Mouse (Mus musculus) cerebellum, adult 9-10 months (tissue): ENCODE measurements around the gene Olfr1066.
"Not testable (repeated sequence)": the region's sequence is repeated elsewhere in the genome, so short reads cannot be mapped to it uniquely, and the experiment has no call there.

Experiments used
- DNase-seq: peaks from one replicate; pipeline ENCODE4 v3.0.0; 2022

Gene Olfr1066

DNA sequence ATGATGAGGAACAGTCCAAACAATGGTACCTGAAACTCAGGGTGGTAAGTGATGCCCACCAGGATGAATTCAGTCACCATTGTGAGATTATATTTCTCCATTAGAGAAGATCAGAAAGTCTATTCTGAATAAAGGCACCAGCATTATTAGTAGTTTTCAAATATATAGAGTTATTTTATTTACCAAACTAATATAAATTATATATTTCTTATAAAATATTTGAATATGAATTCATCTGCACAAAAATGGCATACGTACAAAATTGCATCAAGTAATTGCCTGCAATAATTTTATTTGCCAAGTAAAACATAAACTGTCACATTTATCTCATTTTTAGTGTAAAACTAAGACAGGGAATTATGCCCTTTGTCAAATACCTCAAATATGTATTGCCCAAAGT, at the start of gene Olfr1066:
TSS of gene Olfr1066 (minus strand) at position 101 of the 400 bp plus-strand sequence.
- no peak for DNase-seq

DNA sequence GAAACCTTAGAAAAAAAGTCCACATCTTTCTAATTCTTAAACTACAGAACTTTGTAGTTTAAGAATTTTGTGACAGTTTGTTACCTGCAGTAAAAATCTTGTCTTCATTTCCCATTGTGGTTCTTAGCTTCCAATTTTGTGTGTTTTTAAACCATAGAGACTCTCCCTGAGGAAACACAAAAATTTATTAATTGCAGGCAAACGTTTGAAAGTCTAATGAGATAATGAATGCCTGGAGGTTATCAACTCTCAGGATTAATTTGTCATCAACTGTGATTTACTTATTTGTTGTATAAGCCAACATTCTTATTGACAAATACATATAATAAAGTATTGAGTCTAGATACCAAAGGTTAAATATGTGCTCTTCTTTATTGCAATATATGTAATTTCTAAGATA, 31.2 kb upstream of the Olfr1066 start, which contains the start of gene Olfr228:
TSS of gene Olfr228 (minus strand) at position 101 of the 400 bp plus-strand sequence.
- DNase-seq: no peak

DNA sequence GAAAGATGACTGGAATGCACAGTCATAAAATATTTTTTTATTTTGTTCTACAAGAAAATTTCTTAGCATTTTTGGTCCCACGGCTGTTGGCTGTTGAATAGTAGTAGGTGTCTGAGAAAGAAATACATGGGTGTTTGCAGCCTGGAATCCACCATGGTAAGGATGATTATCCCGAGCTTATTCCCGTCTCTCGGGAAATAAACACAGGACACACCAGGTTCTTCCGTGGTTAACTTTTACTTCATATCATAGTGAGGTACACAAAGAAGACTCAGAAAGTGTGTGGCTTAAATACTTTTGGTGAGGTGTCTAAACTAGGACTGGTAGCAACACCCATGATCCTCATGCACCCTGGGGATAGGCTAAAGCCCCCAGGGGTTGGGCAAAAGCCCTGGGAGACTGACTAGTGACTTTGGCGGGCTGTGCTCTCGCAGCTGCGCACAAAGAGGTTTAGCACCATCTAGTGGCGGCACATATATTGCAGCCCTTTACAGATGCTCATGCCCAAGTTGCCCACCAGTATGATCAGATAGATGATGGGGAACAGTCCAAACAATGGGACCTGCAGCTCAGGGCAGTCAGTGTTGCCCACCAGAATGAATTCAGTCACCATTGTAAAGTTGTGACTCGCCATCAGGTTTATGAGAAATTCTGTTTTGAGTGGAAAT, 8.5 kb upstream of the Olfr1066 start:
- DNase-seq: peak; percentile 26

DNA sequence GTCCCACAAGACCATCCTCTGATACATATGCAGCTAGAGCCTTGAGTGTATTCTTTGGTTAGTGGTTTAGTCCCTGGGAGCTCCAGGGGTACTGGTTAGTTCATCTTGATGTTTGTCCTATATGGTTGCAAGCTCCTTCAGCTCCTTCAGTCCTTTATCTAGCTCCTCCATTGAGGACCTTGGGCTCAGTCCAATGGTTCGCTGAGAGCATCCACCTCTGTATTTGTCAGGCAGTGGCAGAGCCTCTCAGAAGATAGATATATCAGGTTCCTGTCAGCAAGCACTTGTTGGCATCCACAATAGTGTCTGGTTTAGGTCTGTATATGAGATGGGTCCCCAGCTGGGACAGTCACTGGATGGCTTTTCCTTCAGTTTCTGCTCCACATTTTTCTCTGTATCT, 4.4 kb upstream of the Olfr1066 start:
- no peak for DNase-seq

DNA sequence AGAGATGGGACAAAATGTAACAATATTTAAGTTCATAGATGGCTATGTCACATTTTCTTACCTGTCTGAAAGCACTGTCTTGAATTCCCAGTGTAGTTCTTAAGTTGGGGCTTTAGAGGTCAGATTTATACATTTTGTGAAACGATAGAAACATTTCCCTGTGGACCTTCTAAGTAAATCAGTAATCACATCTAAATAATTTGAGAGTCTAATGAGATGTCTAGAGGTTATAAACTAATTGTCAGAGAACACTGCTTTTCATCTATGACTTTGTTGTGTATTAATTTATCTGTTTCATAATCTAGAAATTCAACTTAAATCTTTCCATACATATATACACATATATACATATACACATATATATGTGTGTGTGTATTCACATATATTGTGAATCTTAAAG, 5.6 kb downstream of the Olfr1066 start, which contains the start of gene Olfr1065:
TSS of gene Olfr1065 (minus strand) at position 101 of the 400 bp plus-strand sequence.
- not testable (repeated sequence) for DNase-seq

DNA sequence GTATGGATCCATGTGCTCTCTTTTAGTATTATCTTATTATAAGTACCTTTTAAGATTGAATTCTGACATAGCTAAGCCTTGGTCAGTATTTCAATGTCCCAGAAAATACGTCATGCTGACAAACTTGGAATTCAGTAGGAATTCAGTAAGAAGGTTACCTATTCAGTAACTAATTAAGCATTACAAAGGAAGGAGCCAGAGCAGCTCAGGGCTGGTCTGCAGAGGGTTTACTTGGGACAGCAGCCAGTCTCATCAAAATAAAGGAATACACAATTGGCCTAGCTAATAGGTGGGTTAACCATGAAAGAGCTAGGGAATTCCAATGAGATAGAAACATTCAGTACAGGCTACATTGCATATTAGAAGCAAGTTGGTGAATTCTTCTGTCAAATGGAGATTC, 14.0 kb downstream of the Olfr1066 start:
- DNase-seq: not testable (repeated sequence)

DNA sequence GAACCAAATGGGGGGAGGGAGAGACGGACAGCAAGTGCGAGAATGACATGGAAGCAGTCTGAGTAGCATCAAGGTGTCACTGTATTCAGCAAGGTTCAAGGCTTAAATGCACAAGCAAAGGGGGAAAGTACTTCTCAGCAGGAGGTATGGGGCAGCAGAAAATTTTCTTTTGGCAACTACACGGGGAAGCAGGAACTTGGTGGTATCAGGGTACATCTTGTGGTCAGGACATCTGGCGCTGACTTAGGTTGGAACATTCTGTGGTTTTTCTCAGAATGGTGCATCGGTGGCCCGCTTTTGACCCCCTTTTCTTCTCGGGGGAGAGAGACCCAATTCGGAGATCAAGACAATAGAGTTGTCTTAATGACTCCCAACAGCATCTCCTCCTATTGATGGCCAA, 27.6 kb downstream of the Olfr1066 start:
- not testable (repeated sequence) for DNase-seq

DNA sequence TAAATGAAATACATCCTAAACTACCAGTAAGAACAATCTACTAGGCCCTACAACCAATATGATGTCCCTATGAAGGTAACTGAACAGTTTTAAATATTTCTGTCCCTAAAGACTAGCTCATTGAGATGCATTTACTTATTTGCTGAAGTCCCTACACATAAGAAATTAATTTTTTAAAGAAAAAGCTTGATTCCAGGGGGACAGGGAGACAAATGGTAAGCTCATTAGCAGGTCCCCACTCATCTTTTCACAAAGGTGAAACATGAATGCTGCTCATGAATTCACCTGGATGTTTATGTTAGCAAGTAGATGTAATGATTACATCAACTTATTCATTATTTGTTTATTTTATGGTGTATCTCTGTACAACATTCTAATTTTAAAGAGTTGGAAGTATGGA, 29.4 kb downstream of the Olfr1066 start, which contains the start of gene Olfr1062:
TSS of gene Olfr1062 (minus strand) at position 101 of the 400 bp plus-strand sequence.
- DNase-seq: not testable (repeated sequence)

DNA sequence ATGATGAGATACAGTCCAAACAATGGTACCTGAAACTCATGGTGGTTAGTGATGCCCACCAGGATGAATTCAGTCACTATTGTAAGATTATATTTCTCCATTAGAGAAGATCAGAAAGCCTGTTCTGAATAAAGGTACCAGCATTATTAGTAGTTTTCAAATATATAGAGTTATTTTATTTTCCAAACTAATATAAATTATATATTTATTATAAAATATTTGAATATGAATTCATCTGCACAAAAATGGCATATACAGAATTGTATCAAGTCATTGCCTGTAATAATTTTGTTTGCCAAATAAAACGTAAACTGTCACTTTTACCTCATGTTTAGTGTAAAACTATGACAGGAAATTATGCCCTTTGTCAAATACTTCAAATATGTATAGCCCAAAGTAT, 42.1 kb downstream of the Olfr1066 start, which contains the start of gene Olfr1061:
TSS of gene Olfr1061 (minus strand) at position 101 of the 400 bp plus-strand sequence.
- DNase-seq: no peak
